Mouse (Mus musculus): Measurements from ENCODE around the gene Pgm1. TPM values are rescaled to one million over a fixed set of nuclear protein-coding genes. Genes with fewer than 3 reads are reported as not detected.

Pgm1 gene
- polyA plus RNA-seq, 1 experiment = 60.8 TPM

GRCm38 (mm10) chr4:99953904-99954303 is 24.7 kb downstream of the Pgm1 start:
- TF ChIP-seq POLR2A (IDR thresholded peaks at IDR 0.05; ENCODE audit: extremely low read depth, insufficient read depth, low read length) = no peak
- TF ChIP-seq CTCF (IDR thresholded peaks at IDR 0.05; ENCODE audit: extremely low read depth, insufficient read depth, low read length) = no peak
- Histone ChIP-seq H3K27ac (ENCODE audit: insufficient read depth, low read length) (no peak overlapping the region), H3K4me3 (ENCODE audit: insufficient read depth, low read length) (no peak overlapping the region), H3K4me1 (ENCODE audit: control insufficient read depth, insufficient read depth, low read length) (no peaks in the 10 kb centered on the region)

- H3K4me3 ChIP-seq (ENCODE audit: insufficient read depth, low read length) = no peak overlapping the region
- H3K27ac ChIP-seq (ENCODE audit: insufficient read depth, low read length) = no peak overlapping the region
- no peak for TF ChIP-seq POLR2A (IDR thresholded peaks at IDR 0.05; ENCODE audit: extremely low read depth, insufficient read depth, low read length)
- TF ChIP-seq CTCF (IDR thresholded peaks at IDR 0.05; ENCODE audit: extremely low read depth, insufficient read depth, low read length) = no peak
- no peaks in the 10 kb centered on the region for H3K4me1 ChIP-seq (ENCODE audit: control insufficient read depth, insufficient read depth, low read length)
These were observed 26.2 kb downstream of the Pgm1 start for GRCm38 (mm10) chr4:99955396-99955795.

DNA sequence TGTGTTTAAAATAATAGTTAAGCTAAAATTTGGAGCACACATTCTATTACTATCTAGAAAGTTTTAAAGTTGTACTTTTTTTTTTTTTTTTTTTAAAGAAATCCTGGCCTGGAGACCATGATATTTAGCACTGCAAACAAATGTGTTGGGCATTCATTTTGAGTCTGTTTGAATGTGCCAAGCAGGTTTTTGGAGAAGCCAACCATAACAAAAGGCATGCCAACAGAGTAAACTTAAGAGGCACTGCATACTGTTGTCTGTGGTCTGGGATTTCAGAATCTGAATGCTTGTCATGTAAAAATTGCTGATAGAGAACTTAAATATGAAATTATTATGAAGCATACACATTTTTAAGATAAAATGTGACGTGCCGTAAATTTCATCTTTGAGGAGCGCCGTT is 28.0 kb downstream of the Pgm1 start:
- TF ChIP-seq CTCF (IDR thresholded peaks at IDR 0.05; ENCODE audit: extremely low read depth, insufficient read depth, low read length) = no peak
- TF ChIP-seq POLR2A (IDR thresholded peaks at IDR 0.05; ENCODE audit: extremely low read depth, insufficient read depth, low read length) = no peak
- H3K4me3 ChIP-seq (ENCODE audit: insufficient read depth, low read length) = no peak overlapping the region
- H3K4me1 ChIP-seq (ENCODE audit: control insufficient read depth, insufficient read depth, low read length) = no peaks in the 10 kb centered on the region
- H3K27ac ChIP-seq (ENCODE audit: insufficient read depth, low read length) = no peak overlapping the region

DNA sequence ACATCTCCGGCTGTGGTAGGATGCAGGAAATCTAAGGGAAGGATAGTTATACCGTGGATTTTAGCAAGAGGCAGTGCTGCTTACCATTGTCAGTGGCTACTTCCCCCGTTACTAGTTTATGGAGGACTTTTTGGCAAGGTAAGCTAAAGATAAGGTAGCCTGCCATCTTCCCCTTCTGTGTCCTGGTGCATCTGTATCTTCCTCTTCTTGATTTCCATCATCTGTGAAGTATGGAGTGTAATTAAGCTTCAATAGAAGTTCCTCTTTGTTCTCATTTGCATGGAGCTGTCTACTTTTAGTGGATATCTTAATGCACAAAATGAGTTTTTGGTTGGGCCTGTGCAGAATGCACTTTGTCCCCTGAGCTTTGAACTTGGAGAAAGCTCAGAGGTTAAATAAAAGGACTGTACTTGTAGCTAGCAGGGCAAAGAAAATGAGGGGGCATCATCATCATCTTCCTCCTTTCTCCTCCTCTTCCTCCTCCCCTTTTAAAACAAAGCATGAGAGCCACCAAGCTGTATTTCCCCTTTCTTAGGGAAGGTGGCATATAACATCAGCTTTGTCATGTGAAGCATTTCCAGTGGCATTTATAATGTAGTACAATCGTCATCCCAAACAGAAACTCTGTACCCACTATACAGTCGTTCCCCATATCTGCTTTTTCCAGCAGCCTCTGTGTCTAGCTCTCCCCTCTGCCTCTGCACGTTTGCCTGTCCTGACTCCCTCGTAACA is 29.0 kb downstream of the Pgm1 start:
- Histone ChIP-seq H3K4me3 (ENCODE audit: insufficient read depth, low read length) (no peak overlapping the region), H3K27ac (ENCODE audit: insufficient read depth, low read length) (no peak overlapping the region), H3K4me1 (ENCODE audit: control insufficient read depth, insufficient read depth, low read length) (no peaks in the 10 kb centered on the region)
- no peak for TF ChIP-seq CTCF (IDR thresholded peaks at IDR 0.05; ENCODE audit: extremely low read depth, insufficient read depth, low read length)
- no peak for TF ChIP-seq POLR2A (IDR thresholded peaks at IDR 0.05; ENCODE audit: extremely low read depth, insufficient read depth, low read length)

GRCm38 (mm10) chr4:99959308-99959707 is 30.1 kb downstream of the Pgm1 start:
- Histone ChIP-seq H3K4me3 (ENCODE audit: insufficient read depth, low read length) (no peak overlapping the region), H3K4me1 (ENCODE audit: control insufficient read depth, insufficient read depth, low read length) (no peaks in the 10 kb centered on the region), H3K27ac (ENCODE audit: insufficient read depth, low read length) (no peak overlapping the region)
- TF ChIP-seq CTCF (IDR thresholded peaks at IDR 0.05; ENCODE audit: extremely low read depth, insufficient read depth, low read length) = no peak
- no peak for TF ChIP-seq POLR2A (IDR thresholded peaks at IDR 0.05; ENCODE audit: extremely low read depth, insufficient read depth, low read length)

- Histone ChIP-seq H3K4me1 (ENCODE audit: control insufficient read depth, insufficient read depth, low read length) (0 out of 2 replicates have a peak, but pooled peaks cover 4% of the 10 kb centered on the region), H3K4me3 (ENCODE audit: insufficient read depth, low read length) (no peak overlapping the region), H3K27ac (ENCODE audit: insufficient read depth, low read length) (no peak overlapping the region)
- TF ChIP-seq POLR2A (IDR thresholded peaks at IDR 0.05; ENCODE audit: extremely low read depth, insufficient read depth, low read length) (no peak), CTCF (IDR thresholded peaks at IDR 0.05; ENCODE audit: extremely low read depth, insufficient read depth, low read length) (no peak)
These were observed 37.3 kb downstream of the Pgm1 start for GRCm38 (mm10) chr4:99966555-99966954.

- no peak for TF ChIP-seq POLR2A (IDR thresholded peaks at IDR 0.05; ENCODE audit: extremely low read depth, insufficient read depth, low read length)
- no peak overlapping the region for H3K27ac ChIP-seq (ENCODE audit: insufficient read depth, low read length)
- 0 out of 2 replicates have a peak, but pooled peaks cover 6% of the 10 kb centered on the region for H3K4me1 ChIP-seq (ENCODE audit: control insufficient read depth, insufficient read depth, low read length)
- no peak overlapping the region for H3K4me3 ChIP-seq (ENCODE audit: insufficient read depth, low read length)
These were observed 40.1 kb downstream of the Pgm1 start for GRCm38 (mm10) chr4:99969328-99969727.

DNA sequence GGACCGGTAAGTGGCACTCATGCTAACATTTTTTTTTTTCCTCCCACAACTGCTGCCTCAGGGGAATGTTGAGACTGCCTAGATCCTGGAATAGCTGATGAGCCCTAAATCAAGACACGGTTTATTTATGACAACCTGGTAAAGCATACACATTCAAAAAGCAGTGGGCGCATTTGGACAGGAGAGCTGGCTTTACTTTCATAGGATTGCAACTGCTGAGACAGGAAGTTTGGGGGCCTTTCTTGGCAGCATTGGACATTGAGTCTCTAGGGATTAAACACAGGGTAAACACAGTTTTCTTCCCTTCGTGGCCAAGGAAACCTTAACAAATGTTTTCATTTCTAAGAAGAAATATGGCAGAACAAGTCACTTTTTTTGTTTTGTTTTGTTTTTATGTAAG is 40.9 kb downstream of the Pgm1 start:
- Histone ChIP-seq H3K4me3 (ENCODE audit: insufficient read depth, low read length) (no peak overlapping the region), H3K27ac (ENCODE audit: insufficient read depth, low read length) (no peak overlapping the region), H3K4me1 (ENCODE audit: control insufficient read depth, insufficient read depth, low read length) (0 out of 2 replicates have a peak, but pooled peaks cover 6% of the 10 kb centered on the region)
- TF ChIP-seq CTCF (IDR thresholded peaks at IDR 0.05; ENCODE audit: extremely low read depth, insufficient read depth, low read length) (no peak), POLR2A (IDR thresholded peaks at IDR 0.05; ENCODE audit: extremely low read depth, insufficient read depth, low read length) (no peak)

DNA sequence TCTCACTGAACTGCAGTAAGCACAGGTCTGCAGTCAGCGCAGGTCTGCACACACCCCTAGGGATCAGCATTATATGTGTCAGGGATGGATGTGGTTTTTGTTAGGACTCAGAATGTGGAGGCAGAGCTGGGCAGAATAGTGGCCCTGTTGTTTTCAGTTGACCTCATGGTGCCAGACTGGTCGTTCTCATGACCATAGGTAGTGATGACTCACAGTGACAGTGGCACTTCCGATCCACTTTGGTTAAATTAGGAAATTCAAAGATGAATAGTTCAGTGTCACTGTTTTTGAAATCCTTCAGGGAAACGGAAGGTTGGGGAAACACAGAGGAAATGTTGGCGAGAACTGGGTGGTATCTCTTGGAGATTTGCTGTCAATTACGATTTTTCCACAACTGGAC is 43.7 kb downstream of the Pgm1 start:
- Histone ChIP-seq H3K4me1 (ENCODE audit: control insufficient read depth, insufficient read depth, low read length) (0 out of 2 replicates have a peak, but pooled peaks cover 6% of the 10 kb centered on the region), H3K4me3 (ENCODE audit: insufficient read depth, low read length) (no peak overlapping the region), H3K27ac (ENCODE audit: insufficient read depth, low read length) (no peak overlapping the region)
- no peak for TF ChIP-seq CTCF (IDR thresholded peaks at IDR 0.05; ENCODE audit: extremely low read depth, insufficient read depth, low read length)
- no peak for TF ChIP-seq POLR2A (IDR thresholded peaks at IDR 0.05; ENCODE audit: extremely low read depth, insufficient read depth, low read length)

- Histone ChIP-seq H3K27ac (ENCODE audit: insufficient read depth, low read length) (no peak overlapping the region), H3K4me3 (ENCODE audit: insufficient read depth, low read length) (no peak overlapping the region), H3K4me1 (ENCODE audit: control insufficient read depth, insufficient read depth, low read length) (0 out of 2 replicates have a peak, but pooled peaks cover 6% of the 10 kb centered on the region)
- no peak for TF ChIP-seq POLR2A (IDR thresholded peaks at IDR 0.05; ENCODE audit: extremely low read depth, insufficient read depth, low read length)
- TF ChIP-seq CTCF (IDR thresholded peaks at IDR 0.05; ENCODE audit: extremely low read depth, insufficient read depth, low read length) = no peak
These were observed 44.7 kb downstream of the Pgm1 start for GRCm38 (mm10) chr4:99973931-99974330.

Measured in cortical plate, adult 2 months (tissue).